Mouse (Mus musculus) neural tube, embryonic 15.5 days (tissue): ENCODE measurements around the gene Maz. TPM values are rescaled to one million over a fixed set of nuclear protein-coding genes. Genes with fewer than 3 reads are reported as not detected.

ENCODE experiments used
- ATAC-seq: fragments of 200-750 bp; cut with Nextera tagmentation; 2 replicates; pipeline ENCODE4 v1.8.0; 2017; ENCODE audit warnings: mild to moderate bottlenecking, moderate TSS enrichment, moderate library complexity; ENCODE audit not compliant: low FRiP score
- H3K27ac ChIP-seq: fragments of 300-500 bp; sonication (generic); replicated peaks from 2 replicates; pipeline ENCODE4 v1.5.1; 2015; ENCODE audit warnings: mild to moderate bottlenecking, inconsistent platforms
- H3K27me3 ChIP-seq: fragments of 300-500 bp; sonication (generic); replicated peaks from 2 replicates; pipeline ENCODE4 v1.6.1; 2015; ENCODE audit warnings: inconsistent platforms
- H3K36me3 ChIP-seq: fragments of 300-500 bp; sonication (generic); 2 replicates; pipeline ENCODE4 v1.6.1; 2015; ENCODE audit warnings: inconsistent platforms
- H3K4me1 ChIP-seq: fragments of 300-500 bp; sonication (generic); 2 replicates; pipeline ENCODE4 v1.6.1; 2015; ENCODE audit warnings: inconsistent platforms
- H3K4me2 ChIP-seq: fragments of 300-500 bp; sonication (generic); 2 replicates; pipeline ENCODE4 v1.6.1; 2015; ENCODE audit warnings: inconsistent platforms, mild to moderate bottlenecking, moderate library complexity
- H3K4me3 ChIP-seq: fragments of 300-500 bp; sonication (generic); replicated peaks from 2 replicates; pipeline ENCODE4 v1.5.1; 2015; ENCODE audit warnings: mild to moderate bottlenecking, inconsistent platforms
- H3K9ac ChIP-seq: fragments of 300-500 bp; sonication (generic); replicated peaks from 2 replicates; pipeline ENCODE4 v1.6.1; 2015; ENCODE audit warnings: mild to moderate bottlenecking, inconsistent platforms
- H3K9me3 ChIP-seq: fragments of 300-500 bp; sonication (generic); replicated peaks from 2 replicates; pipeline ENCODE4 v1.6.1; 2016; ENCODE audit warnings: inconsistent platforms
- WGBS: fragments of 180-500 bp; shearing (Covaris S2); methylation state at CpG from one replicate; pipeline ENCODE4 v1.1.7; 2015; ENCODE audit warnings: mixed read lengths; 5-methylcytosine and 5-hydroxymethylcytosine counted together
- polyA plus RNA-seq: library from polyadenylated mRNA; unstranded; fragments of >200 nt; fragmentation: Nextera tagmentation; extraction: Ambion mirVana; gene quantifications from 2 replicates; pipeline ENCODE4 v1.2.1, GENCODE M21; 2015

The Maz gene
- polyA plus RNA-seq, 1 experiment from 2014 or later, result 82.6 TPM

DNA sequence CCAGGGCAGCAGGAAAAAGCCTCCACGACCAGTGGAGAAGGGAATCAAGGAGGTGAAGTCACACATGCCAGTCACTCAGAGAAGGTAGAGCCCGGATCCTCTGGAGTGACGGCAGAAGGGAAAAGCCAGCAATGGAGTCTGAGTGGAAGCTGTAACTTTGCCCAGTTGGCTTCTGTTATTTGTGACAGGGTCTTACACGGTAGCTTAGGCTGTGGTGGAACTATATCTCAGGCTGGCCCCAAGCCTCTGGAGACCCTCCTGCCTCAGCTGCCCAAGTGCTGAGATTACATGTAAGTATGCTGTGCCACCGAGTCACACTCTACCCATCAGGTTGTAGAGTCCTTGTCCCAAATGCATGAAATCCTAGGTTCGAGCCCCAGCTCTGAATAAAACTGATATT is 13.5 kb downstream of the Maz start:
- Histone ChIP-seq H3K36me3 (peaks cover 24% of the 10 kb centered on the region), H3K27ac (no peak overlapping the region), H3K27me3 (no peaks in the 10 kb centered on the region), H3K9ac (no peak overlapping the region), H3K4me1 (peaks cover 43% of the 10 kb centered on the region), H3K9me3 (no peaks in the 10 kb centered on the region), H3K4me2 (no peak overlapping the region), H3K4me3 (no peak overlapping the region)
- WGBS, result 94% methylated on average over 6 of the region's 6 CpGs
- no peak for ATAC-seq

DNA sequence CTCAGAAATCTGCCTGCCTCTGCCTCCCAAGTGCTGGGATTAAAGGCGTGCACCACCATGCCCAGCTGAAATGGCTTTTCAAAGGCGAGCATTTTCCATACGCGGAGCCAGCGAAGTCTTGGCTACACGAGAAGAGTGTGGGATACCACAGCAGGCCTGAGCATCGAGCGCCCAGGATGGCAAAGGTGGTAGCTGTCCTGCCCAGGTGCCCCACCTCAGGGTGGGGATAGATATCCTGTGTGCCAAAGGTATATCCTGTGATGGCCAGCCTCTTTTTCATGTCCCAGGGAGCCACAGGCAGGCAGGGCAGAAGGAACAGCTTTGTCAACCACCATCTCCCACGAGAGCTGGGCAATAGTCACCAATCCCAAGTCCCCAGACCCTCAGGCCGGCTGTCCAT is 14.0 kb downstream of the Maz start:
- Histone ChIP-seq H3K36me3 (peaks cover 24% of the 10 kb centered on the region), H3K27me3 (no peaks in the 10 kb centered on the region), H3K9ac (no peak overlapping the region), H3K27ac (no peak overlapping the region), H3K4me3 (no peak overlapping the region), H3K4me2 (no peak overlapping the region), H3K9me3 (no peaks in the 10 kb centered on the region), H3K4me1 (peaks cover 38% of the 10 kb centered on the region)
- ATAC-seq, result no peak
- WGBS, result 95% methylated on average over 10 of the region's 10 CpGs

GRCm38 (mm10) chr7:127012374-127012773 is 14.5 kb downstream of the Maz start:
- H3K36me3 ChIP-seq, result peaks cover 24% of the 10 kb centered on the region
- H3K9ac ChIP-seq, result no peak overlapping the region
- no peaks in the 10 kb centered on the region for H3K27me3 ChIP-seq
- ATAC-seq, result no peak
- 89% methylated on average over 6 of the region's 6 CpGs for WGBS
- H3K4me2 ChIP-seq, result no peak overlapping the region
- H3K9me3 ChIP-seq, result no peaks in the 10 kb centered on the region
- H3K27ac ChIP-seq, result no peak overlapping the region
- peaks cover 33% of the 10 kb centered on the region for H3K4me1 ChIP-seq
- no peak overlapping the region for H3K4me3 ChIP-seq

GRCm38 (mm10) chr7:127011717-127012116 is 15.1 kb downstream of the Maz start:
- WGBS, result 83% methylated on average over 2 of the region's 2 CpGs
- Histone ChIP-seq H3K4me3 (no peak overlapping the region), H3K9me3 (no peaks in the 10 kb centered on the region), H3K27me3 (no peaks in the 10 kb centered on the region), H3K4me1 (peaks cover 31% of the 10 kb centered on the region), H3K36me3 (peaks cover 24% of the 10 kb centered on the region), H3K4me2 (no peak overlapping the region), H3K9ac (no peak overlapping the region), H3K27ac (no peak overlapping the region)
- no peak for ATAC-seq

DNA sequence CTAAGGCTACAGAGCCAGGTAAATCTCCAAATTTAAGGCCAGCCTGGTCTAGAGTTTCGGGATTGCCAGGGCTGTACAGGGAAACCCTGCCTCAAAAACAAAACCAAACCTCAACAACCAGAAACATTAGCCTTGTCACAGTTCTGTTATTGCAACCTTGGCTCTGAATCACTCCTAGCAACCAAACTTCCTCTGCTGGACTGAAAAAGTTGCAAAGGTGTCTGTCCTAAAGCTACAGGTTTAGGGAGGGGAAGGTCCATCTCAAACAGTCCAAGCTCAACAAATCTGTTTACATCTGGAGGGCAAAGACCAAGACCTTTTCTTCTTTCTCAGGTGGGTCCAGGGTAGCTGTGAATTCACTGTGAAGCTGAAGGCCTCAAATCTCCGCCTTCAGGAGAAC is 15.8 kb downstream of the Maz start:
- Histone ChIP-seq H3K36me3 (peaks cover 24% of the 10 kb centered on the region), H3K4me1 (peaks cover 29% of the 10 kb centered on the region), H3K9ac (no peak overlapping the region), H3K27ac (no peak overlapping the region), H3K4me3 (no peak overlapping the region), H3K4me2 (no peak overlapping the region), H3K27me3 (no peaks in the 10 kb centered on the region), H3K9me3 (no peaks in the 10 kb centered on the region)
- 96% methylated on average over 2 of the region's 2 CpGs for WGBS
- no peak for ATAC-seq

- Histone ChIP-seq H3K9me3 (no peaks in the 10 kb centered on the region), H3K27ac (0 out of 2 replicates have a peak overlapping the region, but pooled peaks have one; percentile 24), H3K27me3 (no peaks in the 10 kb centered on the region), H3K9ac (no peak overlapping the region), H3K36me3 (peaks cover 15% of the 10 kb centered on the region), H3K4me1 (peaks cover 13% of the 10 kb centered on the region), H3K4me3 (no peak overlapping the region), H3K4me2 (no peak overlapping the region)
- ATAC-seq, result no peak
- 84% methylated on average over 17 of the region's 17 CpGs for WGBS
Measured at GRCm38 (mm10) chr7:127009307-127010085, 17.3 kb downstream of the Maz start.

GRCm38 (mm10) chr7:127008239-127009019 is 18.4 kb downstream of the Maz start:
- H3K27ac ChIP-seq, result peak overlapping the region; percentile 24
- H3K9me3 ChIP-seq, result no peaks in the 10 kb centered on the region
- WGBS, result 54% methylated on average over 9 of the region's 9 CpGs
- no peak overlapping the region for H3K4me3 ChIP-seq
- no peak overlapping the region for H3K9ac ChIP-seq
- no peak for ATAC-seq
- H3K36me3 ChIP-seq, result peaks cover 7% of the 10 kb centered on the region
- no peak overlapping the region for H3K4me2 ChIP-seq
- no peaks in the 10 kb centered on the region for H3K27me3 ChIP-seq
- H3K4me1 ChIP-seq, result peaks cover 3% of the 10 kb centered on the region

DNA sequence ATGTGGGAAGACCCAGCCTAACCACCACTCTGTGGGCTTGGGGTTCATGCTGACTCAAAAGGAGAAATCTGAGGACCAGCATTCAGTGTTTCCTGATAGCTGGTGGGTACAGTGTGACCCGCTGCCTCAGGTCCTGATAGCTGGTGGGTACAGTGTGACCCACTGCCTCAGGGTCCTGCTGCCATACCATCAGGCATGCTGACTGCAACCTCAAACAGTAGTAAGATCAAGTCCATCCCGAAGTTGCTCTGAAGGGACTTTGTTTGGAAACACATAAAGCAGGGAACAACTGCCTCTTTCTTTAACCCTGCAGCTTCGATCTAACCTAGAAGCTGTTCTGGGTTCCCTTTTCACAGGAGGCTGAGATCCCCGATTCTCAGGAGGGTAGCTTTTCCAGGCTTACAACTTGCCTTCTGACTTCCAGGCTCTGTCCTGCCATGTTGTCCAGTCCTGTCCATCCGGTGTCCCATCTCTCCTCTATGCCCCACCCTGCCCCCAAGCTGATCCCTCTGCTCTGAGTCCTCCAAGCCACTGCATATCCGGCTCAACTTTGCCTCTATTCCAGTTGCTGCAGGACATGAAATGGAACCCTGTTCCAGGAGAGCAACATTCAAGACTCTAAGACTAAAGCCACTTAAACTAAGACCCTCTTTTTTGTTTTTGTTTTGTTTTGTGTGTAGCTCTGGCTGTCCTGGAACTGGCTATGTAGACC is 19.4 kb downstream of the Maz start:
- 88% methylated on average over 6 of the region's 6 CpGs for WGBS
- H3K4me1 ChIP-seq, result no peaks in the 10 kb centered on the region
- no peak overlapping the region for H3K9ac ChIP-seq
- no peak overlapping the region for H3K4me2 ChIP-seq
- H3K27ac ChIP-seq, result no peak overlapping the region
- H3K9me3 ChIP-seq, result no peaks in the 10 kb centered on the region
- H3K27me3 ChIP-seq, result no peaks in the 10 kb centered on the region
- H3K36me3 ChIP-seq, result no peaks in the 10 kb centered on the region
- ATAC-seq, result no peak
- no peak overlapping the region for H3K4me3 ChIP-seq

DNA sequence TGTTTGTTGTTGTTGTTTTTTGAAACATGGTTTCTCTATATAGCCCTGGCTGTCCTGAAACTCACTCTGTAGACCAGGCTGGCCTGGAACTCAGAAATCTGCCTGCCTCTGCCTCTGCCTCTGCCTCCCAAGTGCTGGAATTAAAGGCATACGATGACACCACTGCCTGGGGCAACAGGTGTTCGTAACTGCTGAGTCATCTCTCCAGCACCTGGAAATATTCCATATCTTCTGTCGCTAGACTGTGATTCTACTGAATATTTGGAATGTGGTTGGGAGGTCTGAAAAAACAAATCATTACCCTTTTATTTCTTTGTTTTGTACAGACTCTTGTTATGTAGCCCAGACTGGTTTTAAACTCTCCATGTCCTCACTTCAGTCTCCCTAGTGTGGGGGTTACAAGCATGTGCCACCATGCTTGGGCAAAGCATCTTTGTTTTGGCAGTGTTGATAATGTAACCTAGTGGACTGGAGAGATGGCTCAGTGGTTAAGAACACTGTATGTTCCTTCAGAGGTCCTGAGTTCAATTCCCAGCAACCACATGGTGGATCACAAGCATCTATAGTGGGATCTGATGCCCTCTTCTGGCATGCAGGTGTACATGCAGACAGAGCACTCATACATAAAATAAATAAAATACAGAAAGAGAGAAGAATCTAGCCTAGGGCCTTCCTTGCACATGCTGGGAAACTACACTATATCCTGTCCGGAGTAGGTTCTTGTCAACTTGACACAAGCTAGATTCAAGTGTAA is 22.5 kb downstream of the Maz start:
- no peaks in the 10 kb centered on the region for H3K9me3 ChIP-seq

DNA sequence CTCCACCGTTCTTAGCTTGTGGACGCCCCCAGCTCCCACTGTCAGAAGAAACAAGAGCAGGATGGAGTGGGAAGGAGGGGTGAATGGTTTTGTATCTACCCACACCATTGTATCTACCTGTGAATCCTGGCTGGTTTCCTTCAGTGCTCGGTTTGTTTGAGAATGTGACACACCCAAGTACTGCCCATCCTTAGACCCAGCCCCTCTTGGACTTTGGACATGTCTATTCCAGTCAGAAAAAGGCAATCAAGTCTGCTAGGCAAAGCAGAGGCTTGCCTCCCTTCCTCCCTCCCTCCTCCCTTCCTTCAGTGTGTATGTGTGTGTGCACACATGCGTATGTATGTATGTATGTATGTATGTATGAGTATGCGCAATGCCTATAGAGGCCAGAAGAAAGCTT is 23.2 kb downstream of the Maz start:
- H3K9me3 ChIP-seq, result no peaks in the 10 kb centered on the region
- no peak overlapping the region for H3K9ac ChIP-seq
- H3K36me3 ChIP-seq, result no peaks in the 10 kb centered on the region
- no peaks in the 10 kb centered on the region for H3K4me1 ChIP-seq
- no peak overlapping the region for H3K27ac ChIP-seq
- no peak overlapping the region for H3K4me3 ChIP-seq
- no peak overlapping the region for H3K4me2 ChIP-seq
- no peaks in the 10 kb centered on the region for H3K27me3 ChIP-seq
- 93% methylated on average over 5 of the region's 5 CpGs for WGBS
- no peak for ATAC-seq

More for the DNA sequence above, 22.5 kb downstream of the Maz start:
- H3K27ac ChIP-seq, result no peak overlapping the region
- 91% methylated on average over 4 of the region's 4 CpGs for whole genome bisulfite sequencing
- H3K4me3 ChIP-seq, result no peak overlapping the region
- H3K4me1 ChIP-seq, result no peaks in the 10 kb centered on the region
- H3K9ac ChIP-seq, result no peak overlapping the region
- H3K4me2 ChIP-seq, result no peak overlapping the region
- H3K27me3 ChIP-seq, result no peaks in the 10 kb centered on the region
- H3K36me3 ChIP-seq, result no peaks in the 10 kb centered on the region
- ATAC-seq, result no peak

DNA sequence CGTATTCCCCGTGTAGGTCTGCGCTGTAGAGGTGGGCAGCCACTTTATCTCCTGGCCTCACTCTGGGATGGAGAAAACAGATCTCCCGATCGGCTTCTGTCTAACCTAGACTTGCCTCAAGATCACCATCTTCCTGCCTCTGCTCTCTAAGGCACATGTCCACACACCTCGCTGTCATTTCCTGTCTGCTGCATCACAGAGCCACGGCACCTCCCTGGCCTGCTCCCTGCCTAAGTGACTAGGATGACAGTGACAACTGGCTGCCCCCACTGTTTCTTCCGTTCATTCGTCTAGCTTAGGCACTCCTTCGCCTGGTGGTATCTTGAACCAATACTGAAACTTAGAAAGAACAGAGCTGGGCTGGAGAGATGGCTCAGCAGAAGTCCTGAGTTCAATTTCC is 27.3 kb downstream of the Maz start:
- Histone ChIP-seq H3K9ac (no peak overlapping the region), H3K36me3 (no peaks in the 10 kb centered on the region), H3K4me3 (no peak overlapping the region), H3K4me2 (no peak overlapping the region), H3K27ac (no peak overlapping the region), H3K27me3 (no peaks in the 10 kb centered on the region), H3K4me1 (no peaks in the 10 kb centered on the region), H3K9me3 (no peaks in the 10 kb centered on the region)
- ATAC-seq, result no peak
- WGBS, result 82% methylated on average over 10 of the region's 10 CpGs
